Mouse (Mus musculus): ENCODE results near the gene Pla2g1b. TPM values are rescaled to one million over a fixed set of nuclear protein-coding genes. Genes with fewer than 3 reads are reported as not detected.
"Not testable (repeated sequence)": the region's sequence is repeated elsewhere in the genome, so short reads cannot be mapped to it uniquely, and the experiment has no call there.

Pla2g1b gene
- total RNA-seq, 4 experiments from 2014 or later = not detected

DNA sequence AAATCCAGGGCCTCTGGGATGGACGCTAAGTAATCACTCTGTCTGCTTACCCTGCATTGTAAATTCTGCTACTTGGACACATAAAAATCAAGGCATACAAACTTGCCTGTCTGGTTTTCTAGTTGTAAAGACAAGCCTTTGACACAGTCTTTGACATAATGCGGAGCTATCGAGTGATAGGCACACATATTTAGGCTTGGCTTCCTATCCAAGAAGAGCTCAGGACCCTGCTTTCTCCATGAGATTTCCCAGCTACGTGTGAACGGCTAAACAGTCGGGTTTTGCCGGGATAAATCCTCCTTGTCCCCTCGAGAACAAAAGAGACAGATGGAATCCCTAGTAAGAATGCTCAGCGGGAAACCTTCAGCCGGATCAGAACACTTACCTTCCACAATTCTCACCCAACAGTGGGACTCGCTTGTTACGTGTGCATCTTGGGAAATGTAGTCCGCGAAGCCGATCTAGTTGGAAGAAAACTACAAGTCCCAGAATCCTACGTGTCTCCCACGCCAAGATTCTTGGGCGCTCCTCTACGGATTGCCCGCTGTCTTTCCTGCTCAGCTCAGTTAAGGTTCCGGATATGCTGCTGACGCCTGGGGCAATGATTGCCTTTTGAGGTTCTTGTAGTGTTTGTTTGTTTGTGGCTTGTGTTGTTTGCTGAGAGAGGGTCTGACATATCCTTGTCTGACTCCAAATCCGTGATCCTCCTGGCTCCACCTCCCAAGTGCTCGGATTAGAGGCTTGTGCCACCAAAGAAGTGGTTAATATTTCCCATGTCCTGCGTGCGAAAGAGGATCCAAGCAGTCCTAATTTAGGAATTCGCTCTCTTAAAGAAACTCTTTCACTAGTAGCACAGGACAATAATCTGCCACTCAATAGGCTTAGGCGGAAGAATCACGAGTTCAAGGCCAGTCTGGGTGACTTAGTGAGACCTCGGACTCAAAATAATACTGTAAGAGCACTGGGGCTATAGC, 18.2 kb downstream of the Pla2g1b start, which contains the start of gene Sirt4:
Sirt4 (minus strand) TSS at position 779 of the 974 bp plus-strand sequence.
- DNase-seq (ENCODE audit: low spot score in 2 of 2) = peak; percentile 85 to 91

DNA sequence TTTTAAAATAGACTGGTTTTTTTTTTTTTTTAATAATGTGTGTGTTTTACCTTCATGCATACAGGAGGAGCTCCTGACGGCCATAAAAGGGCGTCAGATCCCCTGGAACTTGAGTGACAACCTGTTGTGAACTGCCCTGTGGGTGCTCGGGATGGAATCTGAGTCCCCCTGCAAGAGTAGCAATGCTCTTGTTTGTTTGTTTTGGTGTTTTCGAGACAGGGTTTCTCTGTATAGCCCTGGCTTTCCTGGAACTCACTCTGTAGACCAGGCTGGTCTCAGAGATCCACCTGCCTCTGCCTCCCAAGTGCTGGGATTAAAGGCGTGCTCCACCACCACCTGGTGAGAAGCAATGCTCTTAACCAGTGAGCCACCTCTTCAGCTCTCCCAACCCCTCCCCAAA, 18.9 kb downstream of the Pla2g1b start:
- no peak for DNase-seq (ENCODE audit: low spot score in 2 of 2)

DNA sequence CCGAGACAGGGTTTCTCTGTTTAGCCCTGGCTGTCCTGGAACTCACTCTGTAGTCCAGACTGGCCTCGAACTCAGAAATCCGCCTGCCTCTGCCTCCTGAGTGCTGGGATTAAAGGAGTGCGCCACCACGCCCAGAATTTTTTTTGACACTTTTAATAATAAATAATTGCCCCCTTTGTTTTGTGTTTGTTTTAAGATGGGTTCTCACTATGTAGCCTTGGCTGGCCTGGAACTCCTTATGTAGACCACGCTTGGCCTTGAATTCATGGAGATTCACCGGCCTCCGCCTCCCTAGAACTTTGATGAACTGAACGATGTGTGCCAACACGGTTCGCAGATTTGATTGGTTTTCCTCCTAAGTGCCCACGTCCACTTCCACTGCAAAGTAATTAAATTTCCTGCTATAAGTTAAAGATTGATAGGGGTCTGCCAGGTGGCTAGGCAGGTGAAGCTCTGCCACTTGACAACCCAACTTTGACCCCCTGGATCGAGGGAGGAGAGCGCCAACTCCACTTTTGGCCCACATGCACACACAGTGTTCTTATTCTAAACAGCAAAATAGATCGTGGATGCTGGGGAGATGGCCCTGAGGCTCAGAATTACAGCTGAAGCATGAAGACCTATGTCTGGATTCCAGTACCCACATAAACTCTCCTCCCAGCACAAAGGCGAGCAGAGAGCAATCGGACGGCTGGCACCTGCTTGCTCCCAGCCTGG, 19.6 kb downstream of the Pla2g1b start:
- DNase-seq (ENCODE audit: low spot score in 2 of 2) = no peak

DNA sequence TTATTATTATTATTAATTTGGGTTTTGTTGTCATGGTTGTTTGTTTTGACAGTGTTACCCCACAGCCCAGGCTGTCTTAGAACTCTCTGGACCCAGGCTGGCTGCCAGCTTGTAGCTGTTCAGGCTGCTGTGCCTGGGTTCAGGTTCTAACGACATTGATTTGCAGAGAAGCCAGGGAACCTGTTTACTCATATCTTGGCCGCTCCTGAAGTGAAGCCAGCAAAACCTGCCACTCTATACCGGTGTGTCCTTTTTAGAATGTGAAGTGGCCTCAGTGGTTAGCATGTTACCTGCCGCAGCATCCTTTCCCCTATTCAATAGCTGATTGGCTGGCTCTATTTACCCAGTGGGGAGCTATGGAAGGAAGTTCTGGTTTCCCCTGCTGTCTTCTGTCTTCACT, 20.7 kb downstream of the Pla2g1b start:
- DNase-seq (ENCODE audit: low spot score in 2 of 2) = no peak

DNA sequence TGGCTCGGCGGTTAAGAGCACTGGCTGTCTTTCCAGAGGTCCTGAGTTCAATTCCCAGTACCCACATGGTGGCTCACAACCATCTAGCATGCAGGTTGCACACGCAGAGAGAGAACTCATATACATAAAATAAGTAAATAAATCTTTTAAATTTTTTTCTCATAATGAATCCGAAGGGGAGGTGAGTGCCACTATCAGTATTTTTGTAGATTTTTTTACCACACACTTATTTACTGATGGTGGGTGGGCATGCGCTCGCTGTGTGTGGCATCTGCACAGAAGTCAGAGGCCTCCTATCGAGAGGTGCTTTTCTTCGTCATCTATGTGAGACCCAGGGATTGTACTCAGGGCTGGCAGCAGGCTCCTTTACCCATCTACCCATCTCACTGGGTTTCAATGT, 21.3 kb downstream of the Pla2g1b start:
- DNase-seq (ENCODE audit: low spot score in 2 of 2) = no peak

DNA sequence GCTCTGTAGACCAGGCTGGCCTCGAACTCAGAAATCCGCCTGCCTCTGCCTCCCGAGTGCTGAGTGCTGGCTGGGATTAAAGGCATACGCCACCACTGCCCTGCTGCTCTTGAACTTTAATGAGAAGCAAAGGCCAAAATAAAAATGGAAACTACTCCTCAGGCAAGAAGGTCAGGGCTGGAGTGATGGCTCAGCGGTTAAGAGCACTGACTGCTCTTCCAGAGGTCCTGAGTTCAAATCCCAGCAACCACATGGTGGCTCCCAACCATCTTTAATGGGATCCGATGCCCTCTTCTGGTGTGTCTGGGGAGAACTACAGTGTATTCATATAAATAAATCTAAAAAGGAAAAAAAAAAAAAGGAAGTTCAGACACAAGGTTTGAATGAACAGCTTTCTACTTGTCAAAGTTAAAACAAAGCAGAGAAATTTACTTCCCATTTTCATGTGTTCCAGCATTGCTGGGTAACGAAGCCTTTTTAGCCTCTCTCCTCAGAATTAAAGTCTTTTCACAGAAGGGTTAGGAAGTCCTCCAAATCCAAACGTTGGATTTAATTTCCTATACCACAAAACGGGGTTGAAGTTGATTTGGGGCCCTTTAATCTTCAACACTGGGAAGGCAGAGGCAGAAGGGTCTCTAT, 22.0 kb downstream of the Pla2g1b start:
- DNase-seq (ENCODE audit: low spot score in 2 of 2) = no peak

DNA sequence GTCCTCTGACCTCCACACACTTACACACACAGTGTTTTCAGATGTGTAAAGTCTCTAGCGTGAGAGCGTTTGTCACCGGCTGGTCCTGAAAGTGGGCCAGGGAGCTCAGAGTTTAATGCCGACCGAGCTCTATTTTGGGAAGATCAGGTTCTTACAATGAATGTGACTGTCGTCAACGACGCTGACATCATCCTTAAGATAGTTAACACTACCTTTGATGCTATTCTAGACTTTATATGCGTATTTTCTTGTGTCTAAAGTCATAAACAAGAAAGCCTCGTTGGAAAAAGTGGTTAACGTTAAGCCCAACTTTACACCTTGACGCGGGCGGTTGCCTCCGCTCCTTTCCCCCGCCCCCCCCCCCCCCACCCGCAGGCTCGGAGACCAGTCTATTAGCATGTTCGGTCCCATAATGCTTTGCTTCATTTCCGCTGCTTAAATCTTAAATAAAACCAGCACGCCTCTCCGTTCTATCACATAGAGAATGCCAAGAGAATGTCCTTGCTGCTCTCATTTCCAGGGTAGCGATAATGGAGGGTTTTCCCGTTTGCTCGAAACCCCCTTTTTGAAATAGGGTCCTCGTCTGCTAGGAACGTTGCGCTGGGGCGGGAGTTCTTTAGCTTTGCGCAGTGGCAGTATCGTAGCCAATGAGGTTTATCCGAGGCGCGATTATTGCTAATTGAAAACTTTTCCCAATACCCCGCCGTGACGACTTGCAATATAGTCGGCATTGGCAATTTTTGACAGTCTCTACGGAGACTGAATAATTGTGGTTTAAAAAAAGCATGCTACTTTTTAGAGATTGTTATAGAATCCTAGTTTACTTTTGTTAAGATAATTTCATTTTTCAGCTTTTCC, 23.0 kb downstream of the Pla2g1b start:
- DNase-seq (ENCODE audit: low spot score in 2 of 2) = peak; percentile 75 to 83

DNA sequence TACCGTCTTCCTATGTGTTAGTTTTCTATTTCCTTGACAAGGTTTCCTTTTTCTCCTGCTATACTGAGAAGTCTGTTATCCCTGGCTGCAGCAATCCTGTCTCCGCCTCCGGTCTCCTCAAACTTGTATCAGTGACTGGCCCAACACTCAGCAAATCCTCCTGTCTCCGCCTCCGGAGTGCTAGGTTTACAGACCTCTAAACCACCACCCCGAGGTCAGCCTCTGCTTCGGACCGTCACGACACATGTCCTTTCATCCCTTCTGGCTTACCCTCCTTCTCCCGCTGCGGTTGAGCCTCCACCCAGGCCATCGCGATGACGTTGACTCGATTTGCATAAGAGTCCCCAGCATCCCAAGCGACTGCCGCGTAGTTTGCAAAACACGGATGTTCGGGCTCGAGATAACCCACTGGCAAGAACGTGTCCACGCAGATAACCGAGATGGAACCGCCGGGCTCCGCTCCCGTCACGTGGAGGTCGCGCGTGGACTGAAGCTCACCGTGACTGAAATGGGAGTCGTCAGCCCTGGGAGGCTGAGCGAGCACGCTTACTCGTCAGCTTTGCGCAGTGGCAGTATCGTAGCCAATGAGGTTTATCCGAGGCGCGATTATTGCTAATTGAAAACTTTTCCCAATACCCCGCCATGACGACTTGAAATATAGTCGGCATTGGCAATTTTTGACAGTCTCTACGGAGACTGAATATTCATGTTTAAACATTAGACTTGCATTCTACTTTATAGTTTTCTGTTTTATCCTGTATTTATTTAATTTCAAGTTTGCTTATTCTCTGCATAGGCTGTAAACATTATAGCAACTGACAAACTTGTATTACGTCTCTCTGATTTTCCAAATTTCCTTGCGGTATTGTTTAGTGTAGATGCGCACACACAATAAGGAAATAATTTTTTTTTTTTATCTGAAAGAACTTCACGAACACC, 23.9 kb downstream of the Pla2g1b start:
- DNase-seq (ENCODE audit: low spot score in 2 of 2) = peak; percentile 87 to 90

DNA sequence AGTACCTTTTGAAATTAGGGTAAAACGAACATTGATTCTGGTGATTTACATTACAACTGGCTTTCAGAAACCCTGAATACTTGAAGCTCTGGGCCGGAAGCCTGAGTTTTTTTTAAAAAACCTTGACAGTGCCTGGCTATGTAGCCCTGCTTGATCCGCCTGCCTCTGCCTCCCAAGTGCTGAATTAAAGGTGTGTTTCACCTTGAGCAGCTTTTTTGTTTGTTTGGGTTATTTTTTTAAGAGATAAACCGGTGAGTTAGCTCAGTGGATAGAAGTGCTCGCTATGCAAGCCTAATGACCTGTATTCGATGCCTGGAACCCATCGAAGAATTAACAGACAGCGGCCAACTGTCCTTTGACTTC, 24.6 kb downstream of the Pla2g1b start:
- DNase-seq (ENCODE audit: low spot score in 2 of 2) = no peak

DNA sequence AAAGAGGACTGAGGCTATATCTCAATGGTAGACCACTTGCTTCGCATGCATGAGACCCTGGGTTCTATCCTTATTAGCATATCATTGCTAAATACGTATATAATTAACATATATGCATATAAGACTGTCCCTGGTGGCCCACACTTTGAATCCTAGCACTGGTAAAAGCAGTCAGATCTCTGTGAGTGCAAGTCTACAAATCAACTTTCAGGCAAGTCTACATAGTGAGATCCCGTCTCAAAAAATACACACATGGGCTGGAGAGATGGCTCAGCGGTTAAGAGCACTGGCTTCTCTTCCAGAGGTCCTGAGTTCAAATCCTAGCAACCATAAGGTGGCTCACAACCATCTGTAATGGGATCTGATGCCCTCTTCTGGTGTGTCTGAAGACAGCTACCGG, 25.0 kb downstream of the Pla2g1b start:
- no peak for DNase-seq (ENCODE audit: low spot score in 2 of 2)

DNA sequence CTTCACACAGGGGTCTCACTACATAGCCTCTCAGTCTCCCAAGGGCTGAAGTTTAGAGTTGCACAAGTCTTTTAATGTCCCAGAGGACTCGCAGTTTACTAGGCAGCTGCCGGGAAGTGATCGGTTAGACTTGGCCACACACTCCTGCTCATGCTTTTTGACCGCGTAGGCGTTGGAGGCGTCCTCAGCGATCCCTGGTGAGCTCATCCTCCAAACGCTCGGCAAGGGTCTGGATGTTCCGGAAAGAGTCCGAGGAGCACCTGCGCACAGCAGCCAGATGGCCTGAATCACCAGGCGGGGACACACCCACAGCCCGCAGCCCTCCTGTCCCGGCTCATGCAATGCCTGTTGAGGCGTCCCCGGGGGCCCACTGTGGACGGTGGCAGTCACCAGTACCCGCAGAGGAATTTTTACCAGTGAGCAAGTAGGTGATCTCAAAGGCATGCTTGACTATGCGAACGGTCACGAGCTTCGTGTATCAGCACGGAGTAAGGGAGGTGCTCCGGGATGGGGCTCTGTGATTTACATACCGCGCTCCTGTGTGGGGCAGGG, 25.8 kb downstream of the Pla2g1b start:
- no peak for DNase-seq (ENCODE audit: low spot score in 2 of 2)

DNA sequence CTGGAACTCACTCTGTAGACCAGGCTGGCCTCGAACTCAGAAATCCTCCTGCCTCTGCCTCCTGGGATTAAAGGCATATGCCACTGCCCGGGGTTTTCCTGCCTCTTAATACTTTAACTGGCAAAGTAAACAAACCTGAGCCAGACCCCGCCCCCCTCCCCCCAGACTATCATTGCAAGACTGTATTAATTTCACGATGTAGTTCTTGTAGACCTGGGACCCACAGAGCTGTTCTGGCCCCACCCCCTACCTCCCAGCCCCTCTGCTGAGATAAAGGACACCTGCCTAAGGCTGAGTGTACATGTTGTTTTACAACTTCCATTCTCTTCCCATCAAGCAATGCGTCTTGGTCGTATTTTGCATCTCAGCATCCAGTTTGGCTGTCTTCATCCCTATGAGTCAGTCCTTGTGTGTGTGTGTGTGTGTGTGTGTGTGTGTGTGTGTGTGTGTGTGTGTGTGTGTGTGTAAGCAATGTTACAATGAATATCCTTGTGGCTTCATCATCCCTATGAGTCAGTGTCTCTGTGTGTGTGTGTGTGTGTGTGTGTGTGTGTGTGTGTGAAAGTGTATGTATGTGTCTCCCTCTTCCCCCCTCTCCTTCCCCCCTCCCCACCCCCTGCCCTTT, 26.8 kb downstream of the Pla2g1b start:
- DNase-seq (ENCODE audit: low spot score in 2 of 2) = no peak

DNA sequence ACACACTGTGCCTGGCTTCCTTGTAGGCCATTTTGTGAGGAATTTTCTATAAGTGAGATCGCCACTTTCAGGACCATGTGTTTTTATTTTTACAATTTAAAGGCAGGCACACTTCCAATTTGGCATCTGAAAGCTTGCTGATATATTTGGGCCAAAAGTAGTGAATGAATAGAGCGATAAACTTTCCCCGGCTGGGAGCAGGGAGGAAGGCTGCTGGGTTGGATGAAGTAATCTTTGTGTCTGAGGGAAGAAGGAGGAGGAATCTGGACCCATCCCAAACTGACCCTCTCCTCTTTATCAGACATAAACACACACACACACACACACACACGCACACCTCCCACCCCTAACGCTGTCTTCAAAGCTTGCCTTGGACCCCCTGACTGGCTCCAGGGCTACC, 27.4 kb downstream of the Pla2g1b start:
- DNase-seq (ENCODE audit: low spot score in 2 of 2) = no peak

DNA sequence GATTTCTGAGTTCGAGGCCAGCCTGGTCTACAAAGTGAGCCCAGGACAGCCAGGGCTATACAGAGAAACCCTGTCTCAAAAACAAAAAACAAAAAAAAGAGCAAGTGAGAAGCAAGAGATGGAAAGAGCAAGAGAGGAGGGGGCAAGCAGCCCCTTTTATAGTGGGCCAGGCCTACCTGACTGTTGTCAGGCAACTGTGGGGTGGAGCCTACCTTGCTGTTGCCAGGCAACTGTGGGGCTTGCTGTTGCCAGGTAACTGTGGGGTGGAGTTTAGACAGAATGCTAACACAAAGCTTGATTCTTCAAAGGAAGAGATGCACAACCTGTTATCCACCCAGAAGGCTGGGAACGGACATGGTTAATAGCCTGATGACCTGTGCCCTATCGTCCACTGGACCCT, 29.6 kb downstream of the Pla2g1b start:
- DNase-seq (ENCODE audit: low spot score in 2 of 2) = not testable (repeated sequence)

DNA sequence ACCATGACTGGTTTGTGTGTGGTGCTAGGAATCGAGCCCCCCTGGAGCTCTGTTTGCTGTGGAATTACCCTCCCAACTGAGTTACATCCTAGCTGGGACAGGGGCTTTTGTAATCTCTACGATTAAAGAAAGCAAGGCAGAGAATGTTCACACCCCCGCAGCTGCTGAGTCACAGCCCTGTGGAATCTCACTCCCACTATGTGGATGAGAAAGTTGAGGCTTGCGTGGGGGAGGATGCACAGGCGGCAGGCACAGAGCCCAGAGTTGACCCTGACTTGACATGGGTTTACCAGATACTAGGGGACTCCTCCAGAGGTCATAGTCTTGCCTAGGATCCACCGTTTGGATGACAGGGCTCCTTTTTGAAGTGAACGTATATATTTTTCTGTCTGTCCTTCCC, 31.0 kb downstream of the Pla2g1b start:
- no peak for DNase-seq (ENCODE audit: low spot score in 2 of 2)

DNA sequence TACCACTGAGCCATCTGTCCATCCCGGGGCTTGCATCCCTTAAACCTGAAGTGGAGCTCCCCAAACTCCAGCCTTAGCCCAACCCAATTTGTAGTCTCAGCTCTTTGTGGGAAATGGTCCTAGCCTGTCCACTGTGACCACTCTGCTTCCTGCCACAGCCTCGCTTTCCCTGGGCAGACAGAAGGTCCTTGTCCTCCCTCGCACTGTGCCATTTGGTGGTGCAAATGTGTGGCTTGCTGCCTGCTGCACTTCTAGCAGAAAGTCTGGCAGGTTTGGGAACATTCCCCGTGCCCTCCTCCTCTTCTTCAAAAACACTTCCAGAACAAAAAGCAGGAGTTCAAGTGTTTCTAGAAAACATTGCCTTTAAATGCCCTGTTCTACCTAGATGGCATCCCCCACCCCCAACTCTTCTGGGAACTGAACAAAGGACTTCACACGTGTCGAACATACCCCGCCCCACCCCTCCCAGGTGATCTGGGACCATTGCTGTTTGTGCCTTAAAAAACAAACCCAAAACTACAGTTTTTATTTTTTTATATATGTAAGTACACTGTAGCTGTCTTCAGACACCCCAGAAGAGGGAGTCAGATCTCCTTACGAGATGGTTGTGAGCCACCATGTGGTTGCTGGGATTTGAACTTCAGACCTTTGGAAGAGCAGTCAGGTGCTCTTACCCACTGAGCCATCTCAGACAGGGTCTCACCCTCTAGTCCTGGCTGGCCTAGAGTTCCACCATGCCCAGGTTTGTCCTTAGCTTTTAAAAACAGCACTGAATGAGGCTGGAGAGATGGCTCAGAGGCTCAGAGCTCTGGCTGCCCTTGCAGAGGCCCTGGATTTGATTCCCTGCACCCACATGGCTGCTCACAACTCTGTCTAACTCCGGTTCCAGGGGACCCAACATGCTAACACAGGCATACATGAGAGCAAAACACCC, 32.5 kb downstream of the Pla2g1b start:
- DNase-seq (ENCODE audit: low spot score in 2 of 2) = no peak

DNA sequence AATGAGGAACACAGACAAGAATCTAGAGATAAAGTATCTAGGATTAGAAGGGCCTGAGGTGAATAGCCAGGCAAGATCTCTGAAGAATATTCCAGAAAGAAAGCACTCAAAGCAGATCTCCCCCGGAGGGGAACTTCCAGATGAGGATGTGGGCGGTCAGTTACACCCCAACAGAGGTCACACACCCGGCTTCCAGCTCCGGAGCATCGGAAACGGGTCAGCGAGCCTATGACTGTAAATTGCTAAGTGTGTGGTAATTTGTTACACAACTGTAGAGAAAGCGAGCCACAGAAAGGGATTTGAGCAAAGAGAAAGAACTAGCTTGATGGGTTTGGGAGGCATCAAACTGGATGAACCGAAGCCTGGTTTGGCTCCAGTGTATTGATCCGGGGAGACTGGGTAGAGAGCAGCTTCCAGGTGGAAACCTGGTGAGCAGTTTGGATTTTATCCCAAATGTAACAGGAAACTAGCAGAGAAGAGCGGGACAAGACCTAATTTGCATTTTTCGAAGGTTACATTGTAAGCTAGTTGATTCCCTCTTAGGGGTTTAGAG, 34.4 kb downstream of the Pla2g1b start:
- DNase-seq (ENCODE audit: low spot score in 2 of 2) = no peak

DNA sequence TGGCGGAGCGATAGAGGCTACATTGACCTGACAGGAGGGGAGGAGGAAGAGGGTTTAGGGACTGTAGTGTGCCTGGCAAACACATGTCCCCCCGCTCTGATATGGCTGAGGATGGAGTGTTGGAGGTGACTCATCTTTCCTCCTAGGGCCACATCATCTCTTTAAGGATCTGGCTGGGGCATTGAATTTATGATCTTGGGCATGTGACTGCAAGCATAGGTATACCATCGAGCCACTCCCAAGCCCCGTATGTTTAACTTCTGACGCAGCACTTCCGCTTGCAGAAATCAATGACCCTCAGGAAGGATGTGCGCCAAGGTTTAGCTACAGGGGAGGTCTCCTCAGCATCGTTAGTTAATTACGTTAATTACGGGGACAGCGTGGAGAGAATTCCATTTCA, 37.0 kb downstream of the Pla2g1b start:
- DNase-seq (ENCODE audit: low spot score in 2 of 2) = no peak
